Mouse (Mus musculus): ENCODE data around the gene Insl3. TPM values are rescaled to one million over a fixed set of nuclear protein-coding genes. Genes with fewer than 3 reads are reported as not detected.

The Insl3 gene
- total and polyA plus RNA-seq, 3 experiments: 0.54 to 4.4 TPM; not detected in 1

DNA sequence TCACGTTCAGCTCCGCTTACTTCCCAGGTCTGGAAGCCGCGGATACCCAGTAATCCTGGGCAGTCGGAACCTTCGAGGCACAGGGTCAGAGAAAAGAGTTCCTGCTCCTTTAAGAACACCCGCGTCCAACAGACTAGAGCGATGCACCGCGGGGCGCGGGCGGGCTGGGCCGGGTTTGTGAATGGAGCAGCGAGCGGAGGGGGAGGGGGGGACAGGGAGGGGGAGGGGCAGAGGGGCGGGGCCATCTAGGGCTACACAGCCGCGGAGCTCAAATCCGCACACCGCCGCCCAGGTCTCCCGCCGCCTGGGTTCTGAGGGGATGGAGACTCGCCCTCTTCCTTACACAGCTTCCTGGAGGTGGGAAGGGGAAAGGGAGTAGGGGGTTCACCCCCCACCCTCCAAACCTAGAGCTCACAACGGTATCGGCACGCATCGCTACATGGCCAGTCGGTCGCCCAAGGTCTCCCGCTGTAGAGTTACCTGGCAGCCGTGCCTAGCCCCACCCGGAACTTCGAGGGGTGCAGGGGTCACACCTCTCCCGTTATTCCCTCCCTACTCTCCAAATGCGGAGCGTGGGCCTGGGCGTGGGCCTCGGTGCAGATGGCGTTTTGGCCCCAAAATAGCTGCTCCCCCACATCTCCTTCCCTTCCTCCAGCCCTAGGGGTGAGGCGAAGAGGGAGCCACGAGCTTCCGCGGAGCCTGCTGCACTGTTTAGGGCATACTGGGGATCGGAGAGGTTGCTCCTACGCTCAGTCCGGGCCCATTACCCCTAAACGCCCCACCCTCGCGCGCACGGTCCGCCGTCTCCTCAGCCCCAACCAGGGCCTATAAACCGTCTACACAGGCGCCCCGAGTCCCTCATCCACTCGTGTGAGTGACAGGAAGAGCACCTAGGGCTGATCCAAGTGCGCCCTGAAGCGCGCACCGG, 18.1 kb upstream of the Insl3 start:
- H3K9me3 ChIP-seq (replicated peaks; ENCODE audit: insufficient read depth, low read length): no peaks in the 10 kb centered on the region
- H3K4me3 ChIP-seq (ENCODE audit: control insufficient read depth in 1 of 2, insufficient read depth in 1 of 2, low read depth in 2 of 2, low read length in 2 of 2): peak overlapping the region; percentile 67 to 79
- peak; percentile 85 for DNase-seq (ENCODE audit: low read depth, low spot score)
- H3K4me1 ChIP-seq (ENCODE audit: control insufficient read depth in 1 of 2, insufficient read depth in 2 of 2, low read length in 2 of 2): peaks cover 0 to 24% of the 10 kb centered on the region in 2 experiments; a peak in 3 of 4 replicates
- TF ChIP-seq HCFC1 (IDR thresholded peaks at IDR 0.05; ENCODE audit: low read depth, low read length): peak; percentile 37; the same call in 1 of the 2 replicates
- no peak for TF ChIP-seq TCF12 (IDR thresholded peaks at IDR 0.05; ENCODE audit: low read depth, low read length)
- TF ChIP-seq SIN3A (IDR thresholded peaks at IDR 0.05; ENCODE audit: low read length): peak; percentile 54; the same call in 1 of the 2 replicates
- TF ChIP-seq BHLHE40 (IDR thresholded peaks at IDR 0.05; ENCODE audit: borderline replicate concordance, low read depth, low read length): no peak
- peak overlapping the region; percentile 70 for H3K9ac ChIP-seq (ENCODE audit: control insufficient read depth, low read depth, low read length, poor library complexity, severe bottlenecking)
- H3K36me3 ChIP-seq (ENCODE audit: control insufficient read depth in 1 of 2, insufficient read depth in 2 of 2, low read length in 2 of 2): no peaks in the 10 kb centered on the region
- no peak overlapping the region for H3K27ac ChIP-seq (ENCODE audit: control insufficient read depth, low read depth, low read length)
- H3K79me2 ChIP-seq (ENCODE audit: control insufficient read depth, insufficient read depth, low read length, poor library complexity): no peaks in the 10 kb centered on the region
- H3K27me3 ChIP-seq (ENCODE audit: control insufficient read depth in 1 of 2, insufficient read depth in 2 of 2, low read length in 2 of 2): no peaks in the 10 kb centered on the region

DNA sequence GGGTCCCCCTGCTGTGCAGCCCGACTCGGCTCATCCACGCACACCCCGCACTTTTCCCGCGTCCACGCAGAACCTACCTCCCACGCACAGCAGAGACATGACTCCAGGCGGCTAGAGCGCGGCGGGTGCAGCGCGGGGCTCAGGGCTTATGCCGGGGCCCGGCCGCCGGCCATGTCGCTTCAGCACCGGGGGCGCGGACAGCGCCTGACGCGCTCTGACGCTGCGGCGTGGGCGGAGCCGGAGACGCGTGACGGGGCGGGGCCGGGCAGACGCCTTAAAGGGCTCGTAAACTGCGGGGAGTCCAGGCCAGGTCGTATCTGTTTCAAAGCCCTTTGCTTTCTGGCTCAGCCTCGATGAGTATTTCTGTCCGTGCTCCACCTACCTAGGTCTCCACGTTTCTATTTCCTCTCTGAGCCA, 17.5 kb upstream of the Insl3 start, which contains the start of gene Unc13a:
Gene Unc13a (minus strand): TSS at position 209 of the 417 bp plus-strand sequence.
- Histone ChIP-seq H3K4me3 (ENCODE audit: control insufficient read depth in 1 of 2, insufficient read depth in 1 of 2, low read depth in 2 of 2, low read length in 2 of 2) (peak within 1 kb of the TSS; percentile 67 to 79), H3K9me3 (replicated peaks; ENCODE audit: insufficient read depth, low read length) (no peaks in the 10 kb centered on the region), H3K79me2 (ENCODE audit: control insufficient read depth, insufficient read depth, low read length, poor library complexity) (peaks cover 1% of the 10 kb centered on the region; the same call in 1 of the 2 replicates), H3K9ac (ENCODE audit: control insufficient read depth, low read depth, low read length, poor library complexity, severe bottlenecking) (peak within 1 kb of the TSS; percentile 70), H3K27me3 (ENCODE audit: control insufficient read depth in 1 of 2, insufficient read depth in 2 of 2, low read length in 2 of 2) (no peaks in the 10 kb centered on the region), H3K36me3 (ENCODE audit: control insufficient read depth in 1 of 2, insufficient read depth in 2 of 2, low read length in 2 of 2) (no peaks in the 10 kb centered on the region), H3K27ac (ENCODE audit: control insufficient read depth, low read depth, low read length) (peak within 1 kb of the TSS; percentile 35; the same call in 1 of the 2 replicates), H3K4me1 (ENCODE audit: control insufficient read depth in 1 of 2, insufficient read depth in 2 of 2, low read length in 2 of 2) (peaks cover 0 to 18% of the 10 kb centered on the region in 2 experiments; a peak in 2 of 4 replicates)
- DNase-seq (ENCODE audit: low read depth, low spot score): peak; percentile 92
- TF ChIP-seq CTCF (IDR thresholded peaks at IDR 0.05 in 2 of 3, conservative IDR thresholded peaks at IDR 0.05 in 1 of 3; ENCODE audit: control insufficient read depth in 1 of 3, insufficient read depth in 1 of 3, low read depth in 2 of 3, low read length in 3 of 3, poor library complexity in 1 of 3, severe bottlenecking in 1 of 3): no peak
- peak; percentile 100 for TF ChIP-seq SIN3A (IDR thresholded peaks at IDR 0.05; ENCODE audit: low read length)
- no peak for TF ChIP-seq JUND (IDR thresholded peaks at IDR 0.05; ENCODE audit: low read depth, low read length)
- TF ChIP-seq ZC3H11A (IDR thresholded peaks at IDR 0.05; ENCODE audit: low read depth, low read length): no peak
- no peak for TF ChIP-seq NRF1 (IDR thresholded peaks at IDR 0.05; ENCODE audit: insufficient read depth, low read depth, low read length, poor library complexity, severe bottlenecking)
- TF ChIP-seq MAZ (IDR thresholded peaks at IDR 0.05; ENCODE audit: low read depth, low read length): peak; percentile 89; the same call in 1 of the 2 replicates
- TF ChIP-seq ELF1 (IDR thresholded peaks at IDR 0.05; ENCODE audit: low read depth, low read length): 0 out of 2 replicates have a peak, but pooled peaks have one; percentile 25
- TF ChIP-seq MYC (IDR thresholded peaks at IDR 0.05; ENCODE audit: low read depth, low read length): no peak
- peak; percentile 52; the same call in 1 of the 2 replicates for TF ChIP-seq TBP (IDR thresholded peaks at IDR 0.05; ENCODE audit: low read depth, low read length)
- TF ChIP-seq ZNF384 (IDR thresholded peaks at IDR 0.05; ENCODE audit: low read depth, low read length): no peak
- peak; percentile 76 for TF ChIP-seq MAX (IDR thresholded peaks at IDR 0.05; ENCODE audit: low read length)
- 0 out of 2 replicates have a peak, but pooled peaks have one; percentile 71 for TF ChIP-seq CHD1 (IDR thresholded peaks at IDR 0.05; ENCODE audit: low read depth, low read length)
- no peak for TF ChIP-seq RAD21 (IDR thresholded peaks at IDR 0.05; ENCODE audit: low read depth, low read length)
- TF ChIP-seq HCFC1 (IDR thresholded peaks at IDR 0.05; ENCODE audit: low read depth, low read length): peak; percentile 75
- 0 out of 4 replicates have a peak, but pooled peaks of 1 of the 2 experiments have one; percentile 14 for TF ChIP-seq EP300 (IDR thresholded peaks at IDR 0.05; ENCODE audit: low read depth in 1 of 2, low read length in 2 of 2)
- 0 out of 2 replicates have a peak, but pooled peaks have one; percentile 27 for TF ChIP-seq TCF12 (IDR thresholded peaks at IDR 0.05; ENCODE audit: low read depth, low read length)
- no peak for TF ChIP-seq E2F4 (IDR thresholded peaks at IDR 0.05; ENCODE audit: borderline replicate concordance, low read depth, low read length)
- TF ChIP-seq GABPA (IDR thresholded peaks at IDR 0.05; ENCODE audit: low read depth, low read length): no peak
- no peak for TF ChIP-seq ZKSCAN1 (IDR thresholded peaks at IDR 0.05; ENCODE audit: low read depth, low read length)
- TF ChIP-seq USF1 (IDR thresholded peaks at IDR 0.05; ENCODE audit: low read depth, low read length): peak; percentile 76
- no peak for TF ChIP-seq TAL1 (IDR thresholded peaks at IDR 0.05; ENCODE audit: low read length)
- TF ChIP-seq UBTF (IDR thresholded peaks at IDR 0.05; ENCODE audit: borderline replicate concordance, insufficient read depth, low read depth, low read length): 0 out of 2 replicates have a peak, but pooled peaks have one; percentile 35
- TF ChIP-seq RCOR1 (IDR thresholded peaks at IDR 0.05; ENCODE audit: low read depth, low read length): no peak
- TF ChIP-seq BHLHE40 (IDR thresholded peaks at IDR 0.05; ENCODE audit: borderline replicate concordance, low read depth, low read length): peak; percentile 90
- TF ChIP-seq POLR2AphosphoS2 (IDR thresholded peaks at IDR 0.05; ENCODE audit: low read length): no peak
- TF ChIP-seq GATA1 (IDR thresholded peaks at IDR 0.05; ENCODE audit: low read depth, low read length): no peak
- TF ChIP-seq POLR2AphosphoS5 (IDR thresholded peaks at IDR 0.05; ENCODE audit: borderline replicate concordance, low read depth, low read length): no peak
